Mouse (Mus musculus) B cell, adult 2 months (primary cell): ENCODE results near the gene Yipf1.
"Not testable (repeated sequence)": the region's sequence is repeated elsewhere in the genome, so short reads cannot be mapped to it uniquely, and the experiment has no call there.

Experiments used
- DNase-seq, 2 experiments: peaks; one replicate each; pipeline ENCODE4 v3.0.0; 2022

The Yipf1 gene

GRCm38 (mm10) chr4:107328530-107328929 is 14.4 kb downstream of the Yipf1 start:
- no peak for DNase-seq

DNA sequence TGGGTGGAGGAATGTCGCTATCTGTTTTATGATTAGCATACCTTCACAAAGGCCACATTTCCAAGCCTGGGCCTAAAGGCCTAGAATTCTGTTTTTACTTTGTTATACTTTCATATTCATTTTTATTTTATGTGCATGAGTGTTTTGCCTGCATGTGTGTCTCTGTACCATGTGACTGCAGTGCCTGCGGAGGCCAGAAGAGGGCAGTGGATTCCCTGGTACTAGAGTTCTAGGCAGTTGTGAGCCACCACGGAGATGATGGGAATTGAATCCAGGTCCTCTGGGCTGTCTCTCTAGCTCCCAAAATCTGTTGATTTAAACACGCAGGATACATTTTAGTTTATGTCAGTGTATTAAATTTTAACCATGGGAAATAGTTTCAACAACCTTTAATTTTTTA is 19.4 kb downstream of the Yipf1 start:
- peak; percentile 36 to 46 for DNase-seq

DNA sequence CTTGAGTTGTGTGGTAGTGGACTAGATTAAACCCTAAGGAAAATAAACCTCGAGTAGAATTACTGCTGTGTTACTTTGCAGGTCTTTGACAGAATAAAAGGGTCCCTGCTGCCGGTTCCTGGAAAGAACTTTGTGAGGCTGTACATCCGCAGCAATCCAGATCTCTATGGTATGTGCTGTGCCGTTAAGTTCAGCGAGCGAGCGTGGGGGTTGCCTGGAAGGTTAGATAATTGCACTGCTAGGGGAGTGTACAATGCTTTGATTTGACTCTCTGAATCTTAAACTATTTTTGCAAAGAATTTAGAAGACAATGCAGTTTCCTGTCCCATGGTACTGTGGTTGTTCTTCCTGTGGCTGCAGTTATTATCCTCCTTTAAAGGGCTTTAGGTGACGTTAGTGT is 22.2 kb downstream of the Yipf1 start:
- no peak for DNase-seq

DNA sequence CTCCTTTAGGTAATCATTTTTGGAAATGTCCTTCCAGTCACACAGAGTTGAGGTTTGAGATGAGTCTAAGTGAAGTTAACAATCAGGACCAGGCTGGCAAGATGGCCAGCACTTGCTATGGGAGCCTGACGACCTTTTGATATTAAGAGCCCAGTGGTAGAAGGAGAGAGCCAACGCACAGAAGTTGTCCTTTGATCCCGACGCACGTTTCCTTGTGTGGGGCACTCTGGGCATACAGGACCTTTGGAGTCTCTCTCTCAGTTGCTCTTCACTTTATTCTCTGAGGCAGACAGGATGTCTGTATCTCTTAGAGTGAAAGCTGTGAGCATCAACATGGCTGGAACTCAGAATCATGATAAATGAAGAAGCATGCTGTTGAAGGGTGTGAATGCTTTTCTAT is 23.3 kb downstream of the Yipf1 start:
- no peak for DNase-seq

- no peak for DNase-seq
These were observed 27.2 kb downstream of the Yipf1 start for GRCm38 (mm10) chr4:107341354-107341753.

- no peak for DNase-seq
These were observed 30.4 kb downstream of the Yipf1 start for GRCm38 (mm10) chr4:107344612-107345011.

- DNase-seq = no peak
These were observed 33.1 kb downstream of the Yipf1 start for GRCm38 (mm10) chr4:107347221-107347620.

DNA sequence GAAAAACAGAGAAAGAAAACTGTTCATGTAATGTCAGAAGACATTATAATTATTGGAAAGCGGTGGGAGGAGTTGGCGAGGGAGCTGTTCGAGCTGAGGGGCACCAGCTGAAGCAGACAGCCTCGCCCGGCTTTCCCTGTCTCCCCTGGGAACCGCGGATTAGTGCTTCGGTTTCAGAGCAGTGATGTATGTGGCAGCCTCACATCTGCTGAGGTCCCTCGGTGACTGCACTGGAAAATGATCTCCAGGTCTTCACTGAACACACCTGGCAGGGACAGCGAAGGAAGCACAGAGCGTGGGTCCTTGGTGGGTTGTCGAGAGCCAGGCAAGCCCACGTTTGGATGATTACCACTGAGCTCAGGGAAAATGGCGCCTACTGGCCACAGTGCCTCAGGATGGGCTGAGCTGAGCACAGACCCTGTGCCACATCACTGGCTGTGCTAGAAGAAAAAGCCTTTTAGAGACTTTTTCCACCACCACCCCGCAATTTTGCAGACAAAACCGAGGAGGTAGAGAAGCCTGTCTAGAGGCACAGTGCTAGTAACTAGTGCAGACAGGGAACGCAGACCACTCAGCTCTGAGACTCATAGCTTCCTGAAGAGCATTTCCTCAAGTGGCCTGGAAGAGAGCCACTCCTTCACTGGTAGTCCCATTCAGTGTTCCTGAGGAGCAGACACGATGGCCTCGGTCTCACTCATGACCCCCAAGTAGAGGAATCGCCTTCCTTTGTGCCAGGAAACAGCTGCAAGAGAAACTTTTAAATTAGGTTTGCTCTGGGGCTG is 34.6 kb downstream of the Yipf1 start:
- DNase-seq = no peak

DNA sequence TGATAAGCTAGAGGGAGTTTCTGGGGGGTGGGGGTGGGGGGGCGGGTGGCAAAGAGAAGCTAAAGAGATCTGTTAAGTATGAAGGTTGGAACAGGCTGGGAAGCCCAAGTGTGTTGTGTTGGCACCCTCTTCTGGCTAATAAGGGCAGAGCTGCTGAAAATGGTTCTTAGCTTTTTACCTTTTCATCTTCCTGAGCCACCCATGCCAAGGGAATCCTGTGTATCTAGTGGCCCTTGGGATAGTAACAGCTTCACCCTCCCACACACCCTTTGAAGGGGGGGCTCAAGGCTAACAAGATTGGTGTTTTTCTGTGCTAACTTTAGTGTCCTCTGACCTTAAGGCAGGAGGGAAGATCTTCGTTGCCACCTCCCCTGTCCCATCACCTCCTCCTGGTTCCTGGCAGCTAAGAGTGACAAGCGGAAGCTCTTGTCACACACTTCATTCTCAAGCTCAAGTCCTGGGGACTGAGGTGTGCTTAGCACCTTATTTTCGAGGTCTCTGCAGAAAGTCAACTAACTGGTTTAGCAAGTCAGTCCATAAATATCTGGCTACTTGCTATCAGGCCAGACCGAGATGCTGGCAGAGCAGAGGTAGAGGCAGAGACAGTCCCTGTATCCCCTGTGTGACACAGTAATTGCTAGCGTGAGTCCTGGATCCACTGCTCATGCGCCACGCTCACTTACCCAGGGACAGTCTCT is 35.3 kb downstream of the Yipf1 start:
- peak; percentile 47 to 48 for DNase-seq

DNA sequence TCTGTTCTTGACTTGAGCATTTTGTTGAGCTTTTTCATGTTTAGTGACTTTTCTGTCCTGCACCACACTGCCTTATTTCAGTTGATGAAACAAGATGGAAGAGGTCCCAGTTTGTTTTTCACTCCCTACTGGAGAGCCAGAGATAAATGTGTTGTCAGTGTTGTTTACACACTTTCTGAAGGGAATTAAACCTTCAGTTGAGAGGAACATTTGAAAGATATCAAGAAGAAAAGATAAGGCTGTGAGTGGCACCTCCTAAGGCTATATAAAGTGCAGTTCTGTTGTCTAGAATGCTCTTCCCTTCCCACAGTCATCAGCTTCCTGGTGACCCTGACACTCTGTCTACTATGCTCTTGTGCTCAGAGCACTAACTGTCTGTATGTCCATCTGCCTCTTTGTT is 37.2 kb downstream of the Yipf1 start:
- no peak for DNase-seq

DNA sequence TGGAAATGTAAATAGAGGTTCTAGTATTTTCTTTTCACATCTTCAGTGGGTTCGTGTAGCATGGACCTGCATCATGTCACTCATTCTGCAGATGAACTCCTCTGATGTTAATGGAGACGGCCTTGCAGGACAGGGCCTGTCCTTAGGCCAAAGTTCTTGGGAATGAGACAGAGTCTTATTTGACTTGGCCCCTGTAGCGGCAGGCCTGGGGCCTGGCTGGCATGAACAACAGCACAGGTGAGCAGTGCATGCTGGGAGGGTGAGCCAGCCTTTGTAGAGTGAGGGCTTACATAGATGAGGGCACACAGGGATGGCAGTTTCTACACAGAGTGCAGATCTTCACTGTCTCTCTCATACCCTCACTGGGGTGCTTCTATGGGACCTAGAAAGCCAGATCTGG is 39.4 kb downstream of the Yipf1 start:
- DNase-seq = no peak

DNA sequence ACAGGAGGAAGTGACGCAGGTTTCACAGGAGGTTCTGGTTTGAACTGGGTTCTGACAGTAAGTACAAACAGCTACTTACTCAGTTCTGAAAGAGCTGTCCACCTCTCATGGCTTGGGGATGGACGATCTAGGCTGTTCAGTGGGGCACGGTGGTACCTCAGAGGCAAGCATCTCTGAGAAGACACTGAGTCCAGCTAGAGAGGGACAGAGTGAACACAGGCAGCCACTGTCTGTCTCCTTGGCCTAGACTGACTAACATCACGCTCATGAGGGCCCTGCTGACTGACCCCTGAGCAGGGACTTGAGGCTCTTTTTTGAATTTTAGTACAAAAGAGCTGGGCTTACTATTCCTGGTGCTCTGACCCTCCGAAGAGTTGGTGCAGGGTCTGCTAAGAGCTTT is 40.0 kb downstream of the Yipf1 start:
- DNase-seq = no peak

GRCm38 (mm10) chr4:107354543-107354942 is 40.4 kb downstream of the Yipf1 start:
- no peak for DNase-seq

- DNase-seq = not testable (repeated sequence)
These were observed 43.0 kb downstream of the Yipf1 start for GRCm38 (mm10) chr4:107357172-107357571.

- no peak for DNase-seq
These were observed 44.3 kb downstream of the Yipf1 start for GRCm38 (mm10) chr4:107358460-107358859.

DNA sequence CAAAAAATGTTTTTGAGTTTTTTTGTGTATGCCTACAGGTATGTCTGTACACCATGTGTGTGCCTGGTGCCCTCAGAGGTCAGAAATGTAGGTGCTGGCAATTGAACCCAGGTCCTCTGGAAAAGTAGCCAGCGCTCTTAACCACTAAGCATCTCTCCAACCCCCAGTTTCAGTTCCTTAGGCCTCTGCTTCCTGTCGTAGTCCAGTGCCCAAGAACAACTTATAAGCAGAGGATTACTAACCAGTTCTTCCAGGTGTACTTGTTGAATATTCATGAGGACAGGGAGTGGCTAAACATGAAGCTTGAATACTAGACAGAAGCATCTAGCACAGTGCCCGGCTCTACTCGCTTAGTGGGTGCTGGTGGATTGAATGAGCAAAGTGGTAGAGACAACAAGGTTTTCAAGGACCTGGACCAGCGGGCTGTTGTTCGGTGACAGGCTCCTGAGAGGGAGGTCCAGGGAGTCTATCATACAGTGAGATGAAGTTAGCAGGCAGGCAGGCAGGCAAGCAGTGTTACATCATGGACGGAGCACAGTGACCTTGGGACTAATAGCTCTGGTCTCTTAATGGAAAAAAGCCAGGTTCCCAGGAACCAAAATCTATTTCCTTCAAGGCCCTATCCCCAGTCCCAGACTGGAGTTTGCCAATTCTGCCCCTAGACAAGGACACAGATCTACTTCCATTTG is 46.4 kb downstream of the Yipf1 start:
- DNase-seq = no peak

- DNase-seq = no peak
These were observed 48.6 kb downstream of the Yipf1 start for GRCm38 (mm10) chr4:107362755-107363154.

DNA sequence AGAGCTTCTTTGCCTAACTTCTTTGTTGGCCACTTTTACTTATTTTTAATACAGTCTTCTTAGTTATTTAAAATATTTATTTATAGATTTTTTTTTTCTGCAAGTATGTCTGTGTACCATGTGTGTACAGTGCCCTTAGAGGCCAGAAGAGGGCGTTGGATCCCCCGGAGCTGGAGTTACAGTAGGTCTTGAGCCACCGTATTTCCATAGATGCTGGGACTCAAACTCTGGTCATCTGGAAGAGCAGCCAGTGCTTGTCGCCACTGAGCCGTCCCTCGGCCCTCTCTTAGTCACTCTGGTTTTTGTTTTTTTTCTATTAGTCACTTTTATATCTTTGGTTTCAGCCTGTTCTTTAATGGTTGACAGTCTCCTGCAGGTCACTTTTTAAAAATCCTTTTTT is 49.4 kb downstream of the Yipf1 start:
- no peak for DNase-seq

DNA sequence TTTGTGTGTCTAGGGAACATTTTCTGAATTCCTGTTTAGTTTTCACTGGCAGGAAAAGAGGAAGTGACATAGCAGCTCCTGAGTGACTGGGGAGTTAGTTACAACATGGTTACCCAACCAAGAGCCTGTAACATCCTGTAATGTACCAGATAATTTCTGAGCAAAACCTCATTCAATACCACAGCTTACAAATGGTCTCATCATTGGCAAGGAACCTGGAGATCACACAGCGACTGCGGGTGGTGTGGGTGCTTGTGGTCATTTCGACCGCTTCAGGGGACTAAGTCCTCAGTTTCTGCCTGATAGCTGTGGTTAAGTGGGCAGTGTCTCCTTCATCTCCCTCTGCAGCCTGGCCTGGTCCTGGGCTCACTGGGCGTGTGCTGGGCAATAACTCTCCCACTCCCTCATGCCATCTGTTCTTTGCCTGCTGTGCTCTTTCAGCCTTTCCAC is 50.1 kb downstream of the Yipf1 start:
- no peak for DNase-seq

GRCm38 (mm10) chr4:107366408-107366807 is 52.2 kb downstream of the Yipf1 start:
- not testable (repeated sequence) for DNase-seq

GRCm38 (mm10) chr4:107367567-107368314 is 53.6 kb downstream of the Yipf1 start, which contains the start of gene Ndc1:
Gene Ndc1, plus strand, starts transcription at chr4:107367784.
- peak; percentile 88 to 90 for DNase-seq

GRCm38 (mm10) chr4:107372304-107372703 is 58.1 kb downstream of the Yipf1 start:
- DNase-seq = no peak

DNA sequence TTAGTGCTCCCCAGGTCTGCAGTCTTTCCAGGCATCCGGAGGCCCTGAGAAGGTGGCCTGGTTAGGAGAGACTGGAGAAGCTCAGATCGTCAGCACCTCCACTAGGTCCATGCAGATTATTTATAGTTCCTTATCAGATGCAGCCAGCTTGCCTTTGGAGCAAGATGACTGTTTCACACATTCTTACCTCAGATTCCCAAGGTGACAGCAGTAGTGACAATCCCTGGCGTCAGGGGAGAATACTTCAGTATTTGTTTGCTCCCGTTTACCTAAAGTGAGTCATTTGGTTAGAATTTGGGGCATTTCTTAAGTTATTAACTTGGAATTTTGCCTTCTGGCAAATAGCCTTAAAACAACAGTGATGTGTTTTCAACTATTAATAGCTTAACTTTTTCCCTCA is 60.5 kb downstream of the Yipf1 start:
- no peak for DNase-seq
